Mouse (Mus musculus): ENCODE measurements around the gene Irf2bp1. TPM values are rescaled to one million over a fixed set of nuclear protein-coding genes. Genes with fewer than 3 reads are reported as not detected.

The Irf2bp1 gene
- polyA plus RNA-seq, 1 experiment from 2014 or later: 35.0 TPM

DNA sequence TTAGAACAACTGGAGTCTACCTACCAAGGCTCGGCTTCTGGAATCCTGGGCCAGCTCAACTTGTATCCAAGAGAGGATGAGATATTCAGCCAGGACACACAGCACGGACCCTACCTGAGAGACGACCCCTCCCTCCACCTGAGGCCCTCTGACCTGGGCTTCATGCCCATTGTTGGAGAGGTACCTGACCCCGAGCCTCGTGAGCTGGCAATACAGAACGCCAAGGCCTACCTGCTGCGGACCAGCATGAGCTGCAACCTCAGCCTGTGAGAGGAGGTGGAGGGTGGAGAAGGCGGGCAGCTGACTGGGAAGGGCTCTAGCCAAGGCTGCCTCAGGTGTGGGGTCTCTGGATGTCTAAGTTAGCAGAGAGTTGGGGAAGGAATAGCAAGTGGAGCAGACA is 51.3 kb downstream of the Irf2bp1 start:
- no peaks in the 10 kb centered on the region for H3K9me3 ChIP-seq (ENCODE audit: low read depth, low read length)
- H3K9ac ChIP-seq: no peak overlapping the region
- peaks cover 46% of the 10 kb centered on the region for H3K36me3 ChIP-seq (ENCODE audit: insufficient read depth)
- TF ChIP-seq CTCF (IDR thresholded peaks at IDR 0.05; ENCODE audit: low read depth): no peak
- 89% methylated on average over 8 of the region's 8 CpGs for WGBS
- H3K4me3 ChIP-seq (ENCODE audit: low read depth, low read length): no peak overlapping the region
- ATAC-seq (ENCODE audit: insufficient read depth) (no peak), DNase-seq (no peak)
- H3K27ac ChIP-seq (ENCODE audit: low read depth): no peak overlapping the region
- no peaks in the 10 kb centered on the region for H3K4me1 ChIP-seq (ENCODE audit: insufficient read depth)
- no peak overlapping the region for H3K4me2 ChIP-seq
- no peaks in the 10 kb centered on the region for H3K27me3 ChIP-seq (ENCODE audit: insufficient read depth, low read length)

Other genes with a start within 250 kb of the Irf2bp1 start
- not detected in 2 replicates for gene Psg19, start 205.5 kb upstream of the Irf2bp1 start, polyA plus RNA-seq (2014; fragmentation: Nextera tagmentation; extraction: Ambion mirVana)
- 0.08 TPM in 1 of 2 replicates, not detected in the other for gene Psg17, start 182.4 kb upstream of the Irf2bp1 start, polyA plus RNA-seq (2014; fragmentation: Nextera tagmentation; extraction: Ambion mirVana)
- gene Mill2, start 164.1 kb upstream of the Irf2bp1 start, polyA plus RNA-seq (2014; fragmentation: Nextera tagmentation; extraction: Ambion mirVana): 0.81 and 0.92 TPM in 2 replicates
- gene Pglyrp1, start 132.7 kb upstream of the Irf2bp1 start, polyA plus RNA-seq (2014; fragmentation: Nextera tagmentation; extraction: Ambion mirVana): 2.5 and 2.6 TPM in 2 replicates
- gene Ccdc61, start 93.6 kb upstream of the Irf2bp1 start, polyA plus RNA-seq (2014; fragmentation: Nextera tagmentation; extraction: Ambion mirVana): 20.4 and 24.7 TPM in 2 replicates
- 1.2 TPM in 2 replicates for gene Nova2, start 78.2 kb upstream of the Irf2bp1 start, polyA plus RNA-seq (2014; fragmentation: Nextera tagmentation; extraction: Ambion mirVana)
- gene Nanos2, start 16.6 kb upstream of the Irf2bp1 start, polyA plus RNA-seq (2014; fragmentation: Nextera tagmentation; extraction: Ambion mirVana): not detected in 2 replicates
- 3.7 and 4.8 TPM in 2 replicates for gene Mypop, start 12.8 kb upstream of the Irf2bp1 start, polyA plus RNA-seq (2014; fragmentation: Nextera tagmentation; extraction: Ambion mirVana)
- 2.2 and 2.3 TPM in 2 replicates for gene Foxa3, start 19.5 kb downstream of the Irf2bp1 start, polyA plus RNA-seq (2014; fragmentation: Nextera tagmentation; extraction: Ambion mirVana)
- 22.9 and 26.8 TPM in 2 replicates for gene Sympk, start 20.3 kb downstream of the Irf2bp1 start, polyA plus RNA-seq (2014; fragmentation: Nextera tagmentation; extraction: Ambion mirVana)
- not detected in 2 replicates for gene Rsph6a, start 50.6 kb downstream of the Irf2bp1 start, polyA plus RNA-seq (2014; fragmentation: Nextera tagmentation; extraction: Ambion mirVana)
- gene Dmwd, start 72.2 kb downstream of the Irf2bp1 start, polyA plus RNA-seq (2014; fragmentation: Nextera tagmentation; extraction: Ambion mirVana): 18.5 and 19.2 TPM in 2 replicates
- 20.9 and 23.0 TPM in 2 replicates for gene Dmpk, start 79.8 kb downstream of the Irf2bp1 start, polyA plus RNA-seq (2014; fragmentation: Nextera tagmentation; extraction: Ambion mirVana)
- 11.6 and 12.7 TPM in 2 replicates for gene Six5, start 90.5 kb downstream of the Irf2bp1 start, polyA plus RNA-seq (2014; fragmentation: Nextera tagmentation; extraction: Ambion mirVana)
- 3.0 and 4.0 TPM in 2 replicates for gene Gm4969, start 114.3 kb downstream of the Irf2bp1 start, polyA plus RNA-seq (2014; fragmentation: Nextera tagmentation; extraction: Ambion mirVana)
- gene Fbxo46, start 115.8 kb downstream of the Irf2bp1 start, polyA plus RNA-seq (2014; fragmentation: Nextera tagmentation; extraction: Ambion mirVana): 9.7 and 11.6 TPM in 2 replicates
- gene Qpctl, start 145.2 kb downstream of the Irf2bp1 start, polyA plus RNA-seq (2014; fragmentation: Nextera tagmentation; extraction: Ambion mirVana): 12.5 and 13.1 TPM in 2 replicates
- gene Snrpd2, start 145.7 kb downstream of the Irf2bp1 start, polyA plus RNA-seq (2014; fragmentation: Nextera tagmentation; extraction: Ambion mirVana): 158 and 161 TPM in 2 replicates
- 0.26 and 0.85 TPM in 2 replicates for gene Gipr, start 162.1 kb downstream of the Irf2bp1 start, polyA plus RNA-seq (2014; fragmentation: Nextera tagmentation; extraction: Ambion mirVana)
- gene Eml2, start 172.4 kb downstream of the Irf2bp1 start, polyA plus RNA-seq (2014; fragmentation: Nextera tagmentation; extraction: Ambion mirVana): 2.6 and 2.7 TPM in 2 replicates
- gene Gpr4, start 208.5 kb downstream of the Irf2bp1 start, polyA plus RNA-seq (2014; fragmentation: Nextera tagmentation; extraction: Ambion mirVana): 1.6 and 2.2 TPM in 2 replicates
- gene Opa3, start 224.3 kb downstream of the Irf2bp1 start, polyA plus RNA-seq (2014; fragmentation: Nextera tagmentation; extraction: Ambion mirVana): 38.0 and 39.4 TPM in 2 replicates

All from lung, embryonic 14.5 days (tissue).